Mouse (Mus musculus): Measurements from ENCODE around the gene Parp3.
"Not testable (repeated sequence)": the region's sequence is repeated elsewhere in the genome, so short reads cannot be mapped to it uniquely, and the experiment has no call there.

Gene Parp3

DNA sequence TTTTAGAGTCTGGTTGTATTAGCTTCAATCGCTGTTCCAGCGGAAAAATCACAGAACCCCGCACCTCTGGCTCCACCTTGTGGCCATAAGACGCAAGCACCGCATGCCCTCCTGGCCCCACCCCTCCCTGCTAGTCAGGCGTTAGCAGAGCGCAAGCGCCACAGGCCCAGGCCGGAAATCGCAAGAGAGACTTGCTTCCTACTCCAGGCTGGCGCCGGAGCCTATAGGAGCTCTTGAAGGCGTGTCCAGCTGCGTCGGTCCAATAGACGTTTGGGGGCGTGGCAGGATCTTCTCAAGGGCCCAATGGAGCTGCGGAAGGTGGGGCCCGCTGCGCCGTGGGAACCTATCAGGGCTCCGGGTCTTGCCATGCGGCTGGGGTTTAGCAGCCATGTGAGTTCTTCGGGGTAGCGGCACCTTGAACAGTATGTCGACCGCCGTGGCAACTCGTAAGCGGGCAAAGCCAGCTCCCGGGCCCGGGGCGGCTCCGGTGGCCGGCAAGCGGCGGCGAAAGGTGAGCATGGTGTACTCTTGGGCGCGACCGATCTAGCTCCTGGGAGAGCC is at the start of gene Parp3:
Gene Parp3 (minus strand): TSS at position 26 of the 561 bp plus-strand sequence.
- DNase-seq (ENCODE audit: low spot score): peak; percentile 99

DNA sequence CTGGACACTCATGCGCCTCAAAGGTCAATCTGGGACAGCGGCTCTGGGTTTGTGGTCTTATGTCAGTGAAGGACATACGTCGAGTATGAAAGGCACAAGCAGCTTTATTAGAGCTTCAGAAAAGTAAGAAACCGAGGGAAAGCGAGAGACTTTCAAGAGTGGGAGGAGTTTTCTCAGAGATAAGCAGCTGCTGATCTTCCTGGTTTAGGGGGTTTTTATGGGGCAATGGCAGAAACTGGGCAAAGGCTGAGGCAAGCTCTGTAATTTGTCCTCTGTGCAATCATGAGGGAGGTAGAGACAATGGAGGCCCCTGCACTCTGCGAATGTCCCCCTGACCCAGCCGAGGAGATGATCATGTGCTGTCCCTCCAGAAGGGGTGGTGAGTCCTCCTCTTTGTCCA is 43.2 kb upstream of the Parp3 start:
- no peak for DNase-seq (ENCODE audit: low spot score)

DNA sequence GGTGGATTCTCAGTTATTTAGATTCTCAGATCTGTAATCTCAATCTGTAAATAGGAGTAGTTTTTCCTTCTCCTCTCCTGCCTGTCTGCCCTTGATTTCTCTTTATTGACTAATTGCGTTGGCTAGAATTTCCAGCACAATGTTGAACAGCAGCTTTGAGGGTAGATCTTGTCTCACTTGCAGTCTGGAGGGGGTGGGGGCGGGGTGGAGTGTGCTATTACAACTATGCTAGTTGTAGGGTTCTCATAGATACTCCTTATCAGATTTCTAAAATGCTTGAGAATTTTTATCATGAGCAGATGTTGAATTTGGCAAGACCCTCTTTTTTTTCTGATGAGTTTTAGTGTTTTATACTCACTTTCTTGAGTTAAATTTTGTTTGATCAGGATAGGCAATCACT is 42.7 kb upstream of the Parp3 start:
- no peak for DNase-seq (ENCODE audit: low spot score)

DNA sequence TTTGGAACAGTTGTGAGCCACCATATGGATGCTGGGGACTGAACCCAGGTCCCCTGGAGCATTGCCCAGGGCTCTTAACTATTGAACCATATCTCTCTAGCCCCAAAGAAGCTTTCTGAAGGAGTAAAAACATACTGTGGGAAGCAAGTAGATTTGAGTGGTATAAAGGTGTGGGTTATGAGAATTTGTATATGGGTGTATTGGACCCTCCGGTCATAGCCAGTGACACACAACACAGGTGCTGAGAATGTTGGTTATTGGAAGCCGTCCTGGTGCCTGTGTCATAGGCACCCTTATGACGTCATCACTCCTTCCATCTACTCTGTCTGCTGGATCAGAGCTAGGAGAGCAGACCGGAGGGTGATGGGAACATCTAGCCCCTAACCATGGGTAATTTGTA is 37.5 kb upstream of the Parp3 start, which contains the start of gene Iqcf5:
Gene Iqcf5 (plus strand): TSS at position 301 of the 400 bp plus-strand sequence.
- DNase-seq (ENCODE audit: low spot score): no peak

DNA sequence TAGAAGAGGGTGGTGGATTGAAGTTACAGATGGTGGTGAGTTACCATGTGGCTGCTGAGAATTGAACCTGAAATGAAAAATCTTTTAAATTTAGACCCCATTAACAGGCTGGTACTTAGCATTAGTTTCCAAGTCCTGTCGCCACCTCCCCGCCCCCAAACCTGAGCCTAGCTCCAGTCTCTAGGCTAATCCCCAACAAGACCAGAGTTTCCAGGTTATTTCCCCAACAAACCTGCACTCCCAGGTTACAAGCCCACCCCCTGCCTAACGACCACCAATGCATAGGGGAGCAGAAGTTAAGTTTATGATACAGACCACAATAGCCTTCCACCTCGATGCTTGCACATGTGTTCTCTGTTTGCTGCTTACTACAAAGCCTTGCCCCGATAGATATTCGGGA is 36.8 kb upstream of the Parp3 start:
- no peak for DNase-seq (ENCODE audit: low spot score)

DNA sequence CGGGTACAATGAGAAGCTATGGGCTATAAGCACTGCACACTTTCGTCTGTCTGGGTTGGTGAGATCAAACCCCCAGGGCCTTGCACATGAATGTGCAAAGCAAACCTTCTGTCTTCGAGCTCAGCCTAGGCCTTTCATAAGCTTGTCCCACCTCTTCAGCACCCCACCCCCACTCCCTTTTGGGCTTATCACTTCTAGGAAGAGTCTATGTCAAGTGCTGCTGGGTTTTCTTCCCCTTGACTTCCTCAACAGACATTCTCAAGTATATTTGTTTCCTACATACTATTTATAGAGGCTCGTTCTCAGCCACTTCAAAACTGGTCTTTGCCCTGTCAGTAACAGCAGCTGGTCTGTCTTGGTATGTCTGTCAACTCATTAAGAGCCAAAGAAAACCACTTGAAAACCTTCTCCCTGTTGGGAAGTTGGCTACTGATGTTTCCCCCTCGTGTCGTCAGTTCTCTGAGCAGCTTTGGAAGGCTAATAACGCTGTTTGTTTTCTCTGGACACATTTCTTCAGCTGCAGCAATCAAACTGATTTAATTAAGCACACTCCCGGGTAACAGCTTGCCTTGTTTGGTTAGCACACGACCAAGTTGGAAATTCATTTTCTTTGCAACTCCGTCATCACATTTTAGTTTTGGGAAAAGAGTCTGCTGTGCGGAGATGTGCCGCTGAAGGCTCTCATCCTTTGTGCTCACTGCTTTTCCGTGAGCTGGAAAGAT is 36.1 kb upstream of the Parp3 start:
- DNase-seq (ENCODE audit: low spot score): no peak

DNA sequence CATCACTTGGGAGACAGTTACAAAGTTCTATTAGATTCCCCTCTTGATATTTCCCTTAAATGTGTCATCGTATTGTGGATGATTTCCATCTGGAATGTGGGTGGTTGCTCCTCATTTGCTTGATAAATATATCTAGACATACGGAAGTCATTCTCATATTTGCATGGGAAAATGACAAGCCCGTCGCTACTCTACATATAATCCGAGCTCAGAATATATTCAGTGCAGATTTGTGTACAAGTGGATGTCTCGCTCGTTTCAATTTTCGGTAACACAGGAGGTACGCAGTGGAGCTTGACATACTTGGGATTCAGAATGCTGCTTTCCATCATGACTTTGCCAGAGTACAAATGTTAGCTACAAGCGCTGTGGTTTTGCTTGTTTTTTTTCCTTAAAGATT is 32.6 kb upstream of the Parp3 start:
- DNase-seq (ENCODE audit: low spot score): no peak

DNA sequence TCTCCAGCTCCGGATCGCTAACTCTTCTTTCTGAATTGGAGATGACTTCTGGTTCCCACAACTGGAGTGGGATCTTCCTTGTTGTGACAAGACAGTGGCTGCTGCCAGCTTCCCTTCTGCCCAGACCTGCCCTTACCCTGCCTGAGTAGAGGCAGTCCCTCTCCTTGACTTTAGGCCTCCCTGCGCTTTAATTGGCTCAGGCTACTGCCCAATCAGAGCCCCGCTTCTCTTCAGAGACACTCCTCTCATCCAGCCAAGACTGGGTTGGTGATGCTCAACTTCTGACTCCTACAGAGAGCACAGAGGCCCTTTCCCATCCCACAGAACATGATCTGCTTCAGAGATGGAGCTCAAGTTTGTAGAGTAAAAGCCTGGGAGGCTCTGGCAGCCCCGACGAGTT is 27.5 kb upstream of the Parp3 start:
- no peak for DNase-seq (ENCODE audit: low spot score)

DNA sequence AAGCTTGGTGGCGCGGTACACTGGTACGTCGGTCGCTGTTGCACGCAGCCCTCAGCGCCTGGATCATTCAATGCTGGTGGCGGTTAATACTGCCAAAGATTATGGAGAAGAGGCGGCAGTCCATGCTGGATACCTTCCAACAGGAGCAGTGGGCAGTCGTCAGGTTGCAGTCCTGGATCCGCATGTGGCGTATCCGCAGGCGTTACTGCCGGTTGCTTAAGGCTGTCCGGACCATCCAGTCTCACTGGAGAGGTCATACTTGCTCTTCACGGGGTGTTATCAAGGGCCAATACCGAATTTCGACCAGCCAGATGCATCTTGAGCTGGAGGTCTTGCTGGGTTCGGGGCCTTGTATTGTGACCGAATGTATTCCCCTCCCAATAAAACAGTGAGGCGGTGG is 25.1 kb upstream of the Parp3 start:
- DNase-seq (ENCODE audit: low spot score): no peak

DNA sequence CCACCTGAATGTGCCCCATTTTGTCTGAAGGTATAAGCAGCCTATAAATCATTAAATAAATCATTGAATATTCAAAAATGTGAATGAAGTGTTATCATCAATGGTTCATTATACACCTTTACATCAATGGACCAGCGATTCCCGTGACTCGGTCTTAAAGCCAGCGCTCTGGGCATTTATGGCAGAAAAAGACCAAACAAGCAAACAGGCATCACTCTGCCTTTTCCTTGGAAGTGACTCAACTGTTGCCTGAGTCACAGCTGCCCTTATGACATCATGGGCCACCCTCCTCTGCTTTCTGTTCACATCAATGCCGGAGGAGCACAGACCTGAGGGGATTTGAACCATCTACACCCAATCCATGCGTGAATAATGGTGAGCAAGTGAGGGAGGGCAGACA is 22.9 kb upstream of the Parp3 start, which contains the start of gene Iqcf1:
Gene Iqcf1 (plus strand): TSS at position 301 of the 400 bp plus-strand sequence.
- DNase-seq (ENCODE audit: low spot score): no peak

DNA sequence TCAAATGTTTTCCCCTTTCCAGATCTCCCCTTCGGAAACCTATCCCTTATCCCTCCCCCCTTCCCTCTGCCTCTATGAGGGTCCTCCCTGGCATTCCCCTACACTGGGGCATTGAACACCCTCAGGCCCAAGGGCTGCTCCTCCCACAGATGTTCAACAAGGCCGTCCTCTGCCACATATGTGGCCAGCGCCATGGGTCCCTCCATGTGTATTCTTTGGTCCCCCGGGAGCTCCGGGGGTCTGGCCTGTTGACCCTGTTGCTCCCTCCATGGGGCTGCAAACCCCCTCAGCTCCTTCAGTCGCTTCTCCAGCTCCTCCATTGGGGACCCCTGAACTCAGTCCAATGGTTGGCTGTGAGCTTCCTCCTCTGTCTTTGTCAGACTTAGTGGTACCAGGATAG is 10.9 kb upstream of the Parp3 start:
- not testable (repeated sequence) for DNase-seq (ENCODE audit: low spot score)

DNA sequence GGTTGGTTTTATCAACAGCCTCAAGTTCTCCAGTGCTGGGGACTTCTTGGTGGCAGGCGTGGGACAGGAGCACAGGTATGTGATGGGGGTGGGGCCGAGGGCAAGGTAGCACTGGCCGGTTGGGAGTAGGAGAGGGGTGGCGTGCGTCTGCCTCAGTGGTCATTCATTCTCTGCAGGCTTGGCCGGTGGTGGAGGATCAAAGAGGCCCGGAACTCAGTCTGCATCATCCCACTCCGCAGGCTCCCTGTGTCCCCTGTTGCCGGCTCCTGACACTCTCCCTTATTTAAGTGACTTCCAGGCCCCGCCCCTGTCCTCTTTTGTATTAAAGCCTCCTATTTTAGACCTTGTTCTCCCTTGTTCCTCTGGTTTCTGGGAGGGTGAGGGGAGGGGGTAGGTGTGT is 8.3 kb upstream of the Parp3 start:
- DNase-seq (ENCODE audit: low spot score): no peak

DNA sequence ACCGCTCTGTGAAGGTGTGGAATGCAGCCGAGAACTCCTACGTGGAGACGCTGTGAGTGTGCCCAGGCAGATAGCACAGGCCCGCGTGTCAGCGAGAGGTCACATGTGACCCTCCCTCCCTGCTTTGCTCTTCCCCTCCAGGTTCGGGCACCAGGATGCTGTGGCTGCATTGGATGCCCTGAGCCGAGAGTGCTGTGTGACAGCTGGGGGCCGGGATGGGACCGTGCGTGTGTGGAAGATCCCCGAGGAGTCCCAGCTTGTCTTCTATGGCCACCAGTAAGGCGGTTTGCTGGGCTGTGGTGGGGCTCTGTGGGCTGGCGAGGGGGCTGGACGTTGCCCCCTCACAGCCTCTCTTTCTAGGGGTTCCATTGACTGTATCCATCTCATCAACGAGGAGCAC is 6.9 kb upstream of the Parp3 start:
- no peak for DNase-seq (ENCODE audit: low spot score)

DNA sequence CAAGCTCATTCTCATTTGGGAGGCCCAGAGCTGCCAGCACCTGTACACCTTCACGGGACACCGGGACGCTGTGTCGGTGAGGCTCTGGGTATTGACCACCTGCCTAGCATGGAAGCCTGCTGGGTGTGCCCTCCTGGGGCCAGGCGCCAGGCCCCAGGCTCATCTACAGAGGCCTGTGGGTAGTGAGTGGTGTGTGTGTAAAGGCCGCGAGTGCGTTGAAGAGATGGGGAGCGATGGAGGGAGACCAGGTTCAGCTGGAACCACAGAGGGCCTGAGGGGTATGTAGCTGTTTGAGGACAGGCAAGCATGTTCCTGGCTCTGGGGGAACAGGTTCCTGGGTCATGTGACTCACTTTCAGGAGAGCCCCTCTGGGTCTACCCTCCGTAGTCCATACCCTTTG is 6.4 kb upstream of the Parp3 start:
- DNase-seq (ENCODE audit: low spot score): no peak

DNA sequence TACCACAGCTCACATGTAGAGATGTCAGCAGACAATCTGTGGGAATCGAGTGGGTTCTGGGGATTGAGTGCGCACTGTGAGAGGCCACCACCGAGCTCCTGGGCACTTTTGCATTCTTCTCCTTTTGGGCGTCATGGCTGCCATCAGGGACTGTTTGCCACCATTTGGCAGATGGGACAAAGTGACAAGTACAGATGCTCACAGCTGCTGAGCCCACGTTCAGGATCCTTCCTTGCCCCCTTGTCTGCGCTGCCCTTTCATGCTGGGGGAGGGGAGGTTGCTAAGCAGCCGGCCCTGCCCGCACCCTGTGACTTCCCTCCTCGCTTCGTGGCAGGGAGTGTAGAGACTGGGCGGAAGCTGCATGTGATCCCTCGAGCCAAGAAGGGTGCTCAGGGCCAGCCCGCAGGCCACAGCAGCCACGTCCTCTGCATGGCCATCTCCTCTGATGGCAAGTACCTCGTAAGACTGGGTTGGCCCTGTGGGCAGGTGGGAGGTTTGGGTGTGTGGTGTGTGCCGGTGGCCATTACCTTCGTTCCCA is 5.9 kb upstream of the Parp3 start:
- DNase-seq (ENCODE audit: low spot score): no peak

DNA sequence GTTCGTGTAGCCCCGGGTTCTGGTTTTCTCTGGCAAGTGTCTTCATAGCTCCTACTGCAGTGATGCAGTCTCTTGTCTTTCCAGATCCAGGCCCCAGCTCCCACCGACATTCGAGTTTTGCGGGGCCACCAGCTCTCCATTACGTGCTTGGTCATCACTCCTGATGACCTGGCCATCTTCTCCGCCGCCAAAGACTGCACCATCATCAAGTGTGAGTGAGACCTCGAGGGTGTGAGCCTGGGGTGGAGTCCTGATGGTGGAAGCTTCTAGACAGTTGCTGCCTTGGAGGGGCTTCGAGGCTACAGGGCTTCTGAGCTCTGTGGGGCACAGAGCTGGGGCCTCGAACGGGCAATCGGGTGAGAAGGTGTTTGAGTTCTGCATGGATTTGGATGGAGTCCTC is 4.9 kb upstream of the Parp3 start:
- no peak for DNase-seq (ENCODE audit: low spot score)

DNA sequence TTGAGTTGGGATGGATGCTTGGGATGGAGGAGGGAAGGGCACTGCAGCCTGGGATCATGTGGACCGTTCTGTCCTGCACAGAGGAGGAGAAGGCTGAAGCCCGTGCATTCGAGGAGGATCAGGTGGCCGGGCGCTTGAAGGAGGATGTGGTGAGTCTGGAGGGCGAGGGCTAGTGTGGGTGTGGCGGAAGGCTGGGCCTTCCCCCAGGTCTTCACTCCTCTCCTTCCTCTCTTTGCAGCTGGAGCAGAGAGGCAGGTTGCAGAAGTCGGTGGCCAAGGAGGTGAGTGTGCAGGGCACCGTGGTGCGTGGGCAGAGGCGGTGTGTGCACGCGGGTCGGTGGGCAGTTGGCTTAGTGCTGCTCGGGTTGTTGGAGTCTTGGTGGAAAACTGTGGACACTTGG is 4.3 kb upstream of the Parp3 start:
- no peak for DNase-seq (ENCODE audit: low spot score)

DNA sequence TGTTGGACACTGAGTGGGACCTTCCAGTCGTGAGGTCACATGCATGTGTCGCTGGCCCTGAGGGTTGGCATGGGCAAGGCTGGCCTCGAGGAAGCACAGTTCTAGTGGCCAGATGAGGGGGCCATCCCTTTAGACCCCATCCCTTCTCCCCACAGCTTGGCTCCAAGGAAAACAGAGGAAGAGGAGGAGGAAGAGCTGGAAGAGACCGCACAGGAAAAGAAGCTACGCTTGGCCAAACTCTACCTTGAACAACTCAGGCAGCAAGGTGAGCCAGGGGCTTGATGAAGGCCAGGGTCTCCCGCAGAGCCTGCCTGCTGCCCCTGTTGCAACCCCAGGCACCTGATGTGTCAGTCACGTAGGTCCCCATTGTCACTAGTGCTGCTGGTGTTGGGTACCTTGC is 3.8 kb upstream of the Parp3 start:
- DNase-seq (ENCODE audit: low spot score): no peak

DNA sequence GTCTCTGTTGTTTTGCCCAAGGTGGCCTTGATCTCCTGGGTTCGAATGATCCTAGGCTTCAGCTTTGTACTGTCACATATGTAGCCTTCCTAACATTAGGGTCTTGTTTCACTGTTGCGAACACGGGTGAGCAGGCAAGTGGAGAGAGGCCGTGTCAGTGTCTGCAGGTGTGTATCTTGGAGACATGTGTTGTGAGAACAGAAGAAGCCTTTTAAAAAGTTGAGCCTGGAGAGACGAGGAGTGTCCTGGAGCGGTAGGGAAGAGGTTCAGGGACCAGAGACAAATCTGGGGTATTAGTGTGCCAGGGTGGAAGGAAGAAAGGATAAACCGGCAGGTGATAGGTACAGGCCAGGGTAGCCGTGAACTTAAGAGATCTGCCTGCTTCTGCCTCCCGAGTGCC is 1.4 kb upstream of the Parp3 start:
- no peak for DNase-seq (ENCODE audit: low spot score)

DNA sequence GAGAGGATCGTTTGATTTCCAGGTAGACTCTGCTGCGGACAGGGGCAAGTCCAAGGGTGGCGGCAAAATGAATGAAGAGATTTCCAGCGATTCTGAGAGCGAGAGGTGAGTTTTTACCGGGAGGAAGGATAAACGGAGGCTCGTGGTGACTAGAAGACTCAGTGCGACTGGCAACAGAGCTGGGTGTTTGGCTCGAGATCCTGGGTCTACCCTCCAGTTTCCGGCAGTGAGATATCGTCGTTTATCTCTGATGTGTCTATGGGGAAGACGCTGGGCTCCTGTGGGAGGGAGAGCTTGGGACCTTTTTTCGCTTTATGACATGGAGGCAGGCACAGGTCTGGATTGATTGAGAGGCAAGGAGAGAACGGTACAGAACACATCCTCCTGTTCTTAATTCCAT is 900 bp upstream of the Parp3 start:
- DNase-seq (ENCODE audit: low spot score): no peak

DNA sequence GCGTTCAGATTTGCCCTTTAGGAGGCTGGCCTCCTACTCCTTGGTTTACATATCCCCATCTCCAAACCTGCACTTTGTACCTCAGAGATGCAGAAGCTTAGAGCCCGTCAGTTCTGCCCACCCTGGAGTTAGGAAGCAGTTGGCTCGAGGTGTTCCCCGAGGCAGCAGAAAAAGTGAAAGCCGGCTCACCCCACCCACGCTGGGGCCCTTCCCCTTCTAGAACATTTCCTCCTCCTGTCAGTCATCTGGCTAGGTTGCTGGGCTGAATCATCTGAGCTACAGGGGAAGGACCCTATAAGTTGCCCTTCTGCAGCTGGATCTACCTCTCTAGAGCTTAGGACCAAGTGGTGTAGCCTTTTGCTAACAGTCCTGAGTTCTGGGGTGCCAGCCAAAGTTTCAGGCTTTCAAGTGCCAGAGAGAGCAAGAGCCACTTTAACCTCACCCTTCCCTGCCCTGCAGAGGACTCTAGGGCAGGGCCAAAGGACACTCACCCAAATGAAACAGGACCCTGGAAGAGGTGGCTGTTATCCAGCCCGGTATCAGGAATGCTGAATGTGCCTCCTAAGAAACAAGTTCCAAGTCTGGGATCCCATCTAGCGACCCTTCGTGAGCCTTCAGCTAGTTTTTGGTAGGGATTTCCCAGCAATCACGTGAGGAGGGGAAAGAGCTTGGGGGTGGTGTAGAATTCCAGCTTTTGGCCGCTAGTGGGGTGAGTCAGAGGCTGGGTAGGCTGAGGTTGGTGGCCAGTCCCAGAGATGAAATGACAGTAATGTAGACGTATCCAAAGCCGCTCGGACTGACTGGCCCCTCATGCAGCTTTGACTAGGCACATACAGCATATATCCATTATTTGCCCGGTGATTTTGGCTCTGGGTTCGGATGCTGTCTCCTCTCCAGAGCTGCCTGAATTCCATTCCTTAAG is 486 bp downstream of the Parp3 start:
- no peak for DNase-seq (ENCODE audit: low spot score)

DNA sequence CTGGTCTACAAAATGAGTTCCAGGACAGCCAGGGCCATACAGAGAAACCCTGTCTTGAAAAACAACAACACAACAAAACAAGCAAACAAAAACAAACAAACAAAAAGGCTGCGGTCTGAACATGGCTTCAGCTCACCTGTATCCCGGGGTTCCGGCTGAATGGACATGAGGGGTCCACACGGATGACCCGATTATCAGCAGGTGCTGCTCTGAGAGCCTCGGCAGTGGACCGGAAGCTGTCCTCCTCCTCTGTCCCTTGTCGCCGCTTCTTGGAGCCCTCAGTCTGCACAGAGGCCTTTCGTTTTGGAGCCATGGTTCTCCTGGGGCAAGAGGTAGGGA is 1.1 kb downstream of the Parp3 start, which contains the start of gene Rrp9:
Gene Rrp9 (plus strand): TSS at position 301 of the 339 bp plus-strand sequence.
- DNase-seq (ENCODE audit: low spot score): no peak

DNA sequence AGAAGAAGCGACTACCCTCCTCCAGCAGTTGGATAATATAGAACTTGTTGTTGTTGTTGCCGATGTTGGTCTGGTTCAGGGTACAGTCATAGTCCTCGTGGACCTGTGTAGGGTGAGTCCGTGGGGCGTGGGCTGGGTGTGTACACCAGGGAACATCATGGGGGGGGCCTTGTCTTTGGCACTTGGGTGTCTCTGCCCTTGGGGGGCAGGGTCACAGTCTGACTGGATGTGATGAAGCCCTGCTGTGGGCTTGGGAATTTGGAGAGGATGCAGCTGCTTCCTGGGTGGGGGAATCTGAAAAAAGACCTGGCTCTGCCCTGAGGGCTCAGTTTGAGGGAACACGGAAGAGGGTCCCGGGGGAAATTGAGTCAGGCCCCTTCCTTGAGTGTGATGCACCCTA is 1.7 kb downstream of the Parp3 start:
- DNase-seq (ENCODE audit: low spot score): no peak
